Mouse (Mus musculus): ENCODE data around the gene Doxl2. TPM values are rescaled to one million over a fixed set of nuclear protein-coding genes. Genes with fewer than 3 reads are reported as not detected.

Gene Doxl2
- polyA plus RNA-seq, 1 experiment from 2014 or later: not detected

- DNase-seq (no peak), ATAC-seq (ENCODE audit: low read depth) (no peak)
- Histone ChIP-seq H3K9me3 (replicated peaks) (0 out of 2 replicates have a peak, but pooled peaks cover 3% of the 10 kb centered on the region), H3K4me2 (no peak overlapping the region), H3K27ac (no peak overlapping the region), H3K4me1 (replicated peaks) (peaks cover 6% of the 10 kb centered on the region; the same call in 1 of the 2 replicates), H3K4me3 (replicated peaks) (no peak overlapping the region), H3K36me3 (no peaks in the 10 kb centered on the region), H3K9ac (no peak overlapping the region), H3K27me3 (no peaks in the 10 kb centered on the region)
- whole genome bisulfite sequencing (ENCODE audit: insufficient replicate concordance): 62% methylated on average over 1 of the region's 1 CpGs
These were observed 34.9 kb downstream of the Doxl2 start for GRCm38 (mm10) chr6:49009665-49010064.

DNA sequence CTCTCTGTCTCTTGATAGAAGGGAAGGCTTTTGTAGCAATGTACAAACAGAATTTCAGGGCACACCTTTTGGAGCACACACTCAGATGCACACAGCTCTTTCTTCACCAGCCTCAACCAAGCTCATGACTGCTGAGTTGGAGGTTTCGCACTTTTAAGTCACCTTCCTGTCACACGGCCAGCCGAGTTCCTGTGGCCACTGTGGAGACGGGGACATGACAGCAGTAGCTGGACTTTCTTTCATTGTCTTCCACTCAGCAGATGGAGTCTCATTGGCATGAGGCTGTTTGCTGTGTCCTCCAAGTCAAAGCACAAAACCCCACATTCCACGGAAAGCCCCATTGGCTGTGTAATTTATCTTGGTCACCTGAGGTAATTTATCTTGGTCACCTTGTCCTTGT lies 36.4 kb downstream of the Doxl2 start:
- 53% methylated on average over 5 of the region's 5 CpGs for WGBS (ENCODE audit: insufficient replicate concordance)

DNA sequence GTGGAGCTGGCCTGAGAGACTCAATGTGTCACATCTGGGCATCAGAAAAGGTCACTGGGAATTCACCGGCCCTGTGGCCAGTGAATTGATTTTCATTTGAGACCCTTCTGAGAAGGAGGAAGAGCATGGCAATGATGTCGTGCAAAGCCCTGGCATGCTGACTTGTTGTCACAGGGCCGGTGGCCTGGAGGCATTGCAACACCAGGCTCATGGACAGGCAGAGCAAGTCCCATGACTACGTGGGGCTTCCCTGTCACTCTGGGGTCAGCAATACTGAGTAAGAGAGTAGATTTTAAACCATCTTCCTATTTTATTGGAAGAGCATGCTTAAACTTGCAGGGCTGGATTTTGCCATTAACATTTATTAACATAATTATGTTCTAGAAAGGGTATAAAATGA lies 38.3 kb downstream of the Doxl2 start:
- H3K27me3 ChIP-seq: no peaks in the 10 kb centered on the region
- DNase-seq (no peak), ATAC-seq (ENCODE audit: low read depth) (no peak)
- peaks cover 6% of the 10 kb centered on the region; the same call in 1 of the 2 replicates for H3K4me1 ChIP-seq (replicated peaks)
- WGBS (ENCODE audit: insufficient replicate concordance): 55% methylated on average over 4 of the region's 4 CpGs
- H3K36me3 ChIP-seq: no peaks in the 10 kb centered on the region
- no peak overlapping the region for H3K4me3 ChIP-seq (replicated peaks)
- H3K4me2 ChIP-seq: no peak overlapping the region
- 0 out of 2 replicates have a peak, but pooled peaks cover 3% of the 10 kb centered on the region for H3K9me3 ChIP-seq (replicated peaks)
- H3K27ac ChIP-seq: no peak overlapping the region
- H3K9ac ChIP-seq: no peak overlapping the region

More for the DNA sequence above, 36.4 kb downstream of the Doxl2 start:
- H3K36me3 ChIP-seq: no peaks in the 10 kb centered on the region
- H3K9ac ChIP-seq: no peak overlapping the region
- no peaks in the 10 kb centered on the region for H3K27me3 ChIP-seq
- peaks cover 6% of the 10 kb centered on the region; the same call in 1 of the 2 replicates for H3K4me1 ChIP-seq (replicated peaks)
- no peak overlapping the region for H3K4me3 ChIP-seq (replicated peaks)
- ATAC-seq (ENCODE audit: low read depth) (no peak), DNase-seq (no peak)
- no peak overlapping the region for H3K27ac ChIP-seq
- 0 out of 2 replicates have a peak, but pooled peaks cover 3% of the 10 kb centered on the region for H3K9me3 ChIP-seq (replicated peaks)
- no peak overlapping the region for H3K4me2 ChIP-seq

DNA sequence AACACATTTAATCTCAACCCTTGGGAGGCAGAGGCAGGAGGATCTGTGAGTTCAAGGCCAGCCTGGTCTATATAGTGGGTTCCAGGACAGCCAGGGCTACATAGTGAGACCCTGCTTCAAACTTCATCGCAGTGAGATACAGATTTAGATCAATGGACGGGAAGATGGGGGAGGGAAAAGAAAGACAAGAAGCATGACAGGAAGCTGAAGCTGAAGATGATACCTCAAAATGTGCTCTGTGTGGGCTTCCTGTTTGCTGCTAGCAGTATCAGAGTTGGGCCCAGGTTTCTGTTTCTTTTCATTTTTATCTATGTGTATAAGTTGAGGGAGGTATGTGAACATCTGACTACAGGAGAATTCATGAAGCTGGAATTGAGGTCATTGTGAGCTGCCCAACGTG lies 38.7 kb downstream of the Doxl2 start:
- Histone ChIP-seq H3K36me3 (no peaks in the 10 kb centered on the region), H3K9me3 (replicated peaks) (0 out of 2 replicates have a peak, but pooled peaks cover 3% of the 10 kb centered on the region), H3K27me3 (no peaks in the 10 kb centered on the region), H3K4me3 (replicated peaks) (no peak overlapping the region), H3K4me2 (no peak overlapping the region), H3K27ac (no peak overlapping the region), H3K9ac (no peak overlapping the region), H3K4me1 (replicated peaks) (peaks cover 5% of the 10 kb centered on the region; the same call in 1 of the 2 replicates)
- DNase-seq (no peak), ATAC-seq (ENCODE audit: low read depth) (no peak)
- WGBS (ENCODE audit: insufficient replicate concordance): 32% methylated on average over 3 of the region's 3 CpGs

GRCm38 (mm10) chr6:49017150-49017549 lies 42.4 kb downstream of the Doxl2 start:
- Histone ChIP-seq H3K27ac (no peak overlapping the region), H3K9ac (no peak overlapping the region), H3K4me1 (replicated peaks) (no peaks in the 10 kb centered on the region), H3K9me3 (replicated peaks) (no peaks in the 10 kb centered on the region), H3K4me2 (no peak overlapping the region), H3K27me3 (0 out of 2 replicates have a peak, but pooled peaks cover 3% of the 10 kb centered on the region), H3K4me3 (replicated peaks) (no peak overlapping the region), H3K36me3 (no peaks in the 10 kb centered on the region)
- no peak for ATAC-seq (ENCODE audit: low read depth)
- no peak for DNase-seq
- 21% methylated on average over 12 of the region's 12 CpGs for WGBS (ENCODE audit: insufficient replicate concordance)

- H3K27ac ChIP-seq: no peak overlapping the region
- H3K4me1 ChIP-seq (replicated peaks): no peaks in the 10 kb centered on the region
- H3K9ac ChIP-seq: no peak overlapping the region
- DNase-seq (no peak), ATAC-seq (ENCODE audit: low read depth) (no peak)
- no peaks in the 10 kb centered on the region for H3K36me3 ChIP-seq
- no peak overlapping the region for H3K4me2 ChIP-seq
- peaks cover 6% of the 10 kb centered on the region; the same call in 1 of the 2 replicates for H3K27me3 ChIP-seq
- WGBS (ENCODE audit: insufficient replicate concordance): 66% methylated on average over 1 of the region's 1 CpGs
- no peaks in the 10 kb centered on the region for H3K9me3 ChIP-seq (replicated peaks)
- H3K4me3 ChIP-seq (replicated peaks): no peak overlapping the region
These were observed 44.6 kb downstream of the Doxl2 start for GRCm38 (mm10) chr6:49019341-49019740.

- no peak overlapping the region for H3K9ac ChIP-seq
- no peaks in the 10 kb centered on the region for H3K4me1 ChIP-seq (replicated peaks)
- H3K4me2 ChIP-seq: no peak overlapping the region
- H3K36me3 ChIP-seq: no peaks in the 10 kb centered on the region
- DNase-seq (no peak), ATAC-seq (ENCODE audit: low read depth) (no peak)
- no peak overlapping the region for H3K27ac ChIP-seq
- H3K27me3 ChIP-seq: peaks cover 6% of the 10 kb centered on the region; the same call in 1 of the 2 replicates
- no peak overlapping the region for H3K4me3 ChIP-seq (replicated peaks)
- 61% methylated on average over 14 of the region's 14 CpGs for WGBS (ENCODE audit: insufficient replicate concordance)
- H3K9me3 ChIP-seq (replicated peaks): no peaks in the 10 kb centered on the region
These were observed 46.6 kb downstream of the Doxl2 start for GRCm38 (mm10) chr6:49021141-49022012.

DNA sequence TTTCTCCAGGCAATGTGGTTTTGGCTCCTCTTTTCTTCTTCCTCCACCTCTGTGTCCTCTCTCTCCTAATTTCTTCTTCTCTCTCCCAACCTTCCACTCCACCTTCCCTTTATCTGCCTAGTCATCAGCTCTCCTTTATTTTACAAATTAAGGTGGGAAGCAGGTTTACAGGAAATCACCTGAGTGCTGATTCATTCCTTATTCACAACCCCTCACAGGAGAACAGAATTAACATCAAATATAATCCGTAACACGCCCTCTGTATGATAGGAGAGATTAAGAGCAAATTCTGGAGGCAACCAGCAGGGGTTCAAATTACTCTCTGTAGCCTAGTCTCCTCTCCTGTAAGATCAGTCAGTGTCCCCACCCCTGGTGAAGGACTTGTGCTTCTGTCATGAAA lies 47.6 kb downstream of the Doxl2 start:
- WGBS (ENCODE audit: insufficient replicate concordance): 62% methylated on average over 2 of the region's 2 CpGs
- no peak overlapping the region for H3K4me2 ChIP-seq
- no peaks in the 10 kb centered on the region for H3K9me3 ChIP-seq (replicated peaks)
- H3K4me3 ChIP-seq (replicated peaks): no peak overlapping the region
- H3K4me1 ChIP-seq (replicated peaks): no peaks in the 10 kb centered on the region
- H3K9ac ChIP-seq: no peak overlapping the region
- no peak overlapping the region for H3K27ac ChIP-seq
- no peaks in the 10 kb centered on the region for H3K36me3 ChIP-seq
- ATAC-seq (ENCODE audit: low read depth): no peak
- H3K27me3 ChIP-seq: peaks cover 6% of the 10 kb centered on the region; the same call in 1 of the 2 replicates
- no peak for DNase-seq

- Histone ChIP-seq H3K27me3 (peaks cover 6% of the 10 kb centered on the region; the same call in 1 of the 2 replicates), H3K36me3 (no peaks in the 10 kb centered on the region), H3K9ac (no peak overlapping the region), H3K27ac (no peak overlapping the region), H3K4me1 (replicated peaks) (no peaks in the 10 kb centered on the region), H3K4me2 (no peak overlapping the region), H3K4me3 (replicated peaks) (no peak overlapping the region), H3K9me3 (replicated peaks) (no peaks in the 10 kb centered on the region)
- WGBS (ENCODE audit: insufficient replicate concordance): 61% methylated on average over 10 of the region's 10 CpGs
- no peak for ATAC-seq (ENCODE audit: low read depth)
- no peak for DNase-seq
These were observed 48.6 kb downstream of the Doxl2 start for GRCm38 (mm10) chr6:49023315-49023714.

DNA sequence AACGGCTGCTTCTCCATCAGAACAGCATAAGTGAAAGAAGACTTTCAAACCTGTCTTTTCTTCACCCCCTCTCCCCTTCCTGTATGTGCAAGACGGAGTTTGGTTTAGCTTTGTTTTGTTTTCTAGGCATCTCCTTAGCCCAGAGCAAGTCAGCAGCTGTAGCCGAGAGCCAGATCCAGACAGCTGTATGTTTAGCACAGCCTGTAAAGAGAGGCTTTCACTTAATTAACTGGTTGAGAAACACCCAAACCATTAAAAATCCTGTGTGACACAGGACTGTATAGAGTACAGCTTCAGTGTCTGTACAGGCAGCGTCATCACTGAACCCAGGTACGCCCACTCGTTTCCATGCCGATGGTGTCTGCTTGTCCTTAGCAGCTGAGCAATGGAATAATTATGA lies 50.5 kb downstream of the Doxl2 start:
- no peak for DNase-seq
- no peaks in the 10 kb centered on the region for H3K4me1 ChIP-seq (replicated peaks)
- H3K4me2 ChIP-seq: no peak overlapping the region
- H3K27me3 ChIP-seq: peaks cover 3% of the 10 kb centered on the region; the same call in 1 of the 2 replicates
- no peak overlapping the region for H3K4me3 ChIP-seq (replicated peaks)
- ATAC-seq (ENCODE audit: low read depth): no peak
- no peaks in the 10 kb centered on the region for H3K36me3 ChIP-seq
- H3K27ac ChIP-seq: no peak overlapping the region
- 68% methylated on average over 7 of the region's 7 CpGs for WGBS (ENCODE audit: insufficient replicate concordance)
- no peak overlapping the region for H3K9ac ChIP-seq
- no peaks in the 10 kb centered on the region for H3K9me3 ChIP-seq (replicated peaks)

GRCm38 (mm10) chr6:49026496-49026895 lies 51.7 kb downstream of the Doxl2 start:
- Histone ChIP-seq H3K4me2 (no peak overlapping the region), H3K4me3 (replicated peaks) (no peak overlapping the region), H3K36me3 (no peaks in the 10 kb centered on the region), H3K27me3 (peaks cover 3% of the 10 kb centered on the region; the same call in 1 of the 2 replicates), H3K9me3 (replicated peaks) (no peaks in the 10 kb centered on the region), H3K4me1 (replicated peaks) (no peaks in the 10 kb centered on the region), H3K9ac (no peak overlapping the region), H3K27ac (no peak overlapping the region)
- DNase-seq: no peak
- no peak for ATAC-seq (ENCODE audit: low read depth)
- 38% methylated on average over 5 of the region's 5 CpGs for WGBS (ENCODE audit: insufficient replicate concordance)
